Mouse (Mus musculus): ENCODE data around the gene Mcoln3.

DNA sequence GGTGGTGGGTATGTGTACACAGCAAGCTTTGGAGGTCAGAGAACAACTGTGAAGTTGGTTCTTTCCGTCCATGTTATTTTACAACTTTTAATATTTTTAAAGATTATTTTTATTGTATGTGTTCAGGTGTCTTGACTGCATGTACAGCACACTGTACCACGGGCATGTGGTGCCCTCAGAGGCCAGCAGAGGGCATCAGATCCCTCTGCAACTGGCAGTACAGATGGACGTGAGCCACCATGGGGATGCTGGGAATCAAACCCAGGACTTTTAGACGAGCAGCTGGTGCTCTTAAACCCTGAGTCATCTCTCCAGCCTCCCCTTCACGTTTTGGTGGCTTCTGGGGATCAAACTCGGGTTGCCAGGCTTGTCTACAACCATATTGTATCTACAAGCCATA is 15.2 kb upstream of the Mcoln3 start:
- TF ChIP-seq CTCF (IDR thresholded peaks at IDR 0.05; ENCODE audit: control insufficient read depth, insufficient read depth, low read length) (peak; percentile 55; the same call in 1 of the 2 replicates), POLR2A (IDR thresholded peaks at IDR 0.05; ENCODE audit: borderline replicate concordance, control insufficient read depth, low read depth, low read length) (no peak)

All from bone marrow, adult 2 months (tissue).